In the genomic region with DNA sequence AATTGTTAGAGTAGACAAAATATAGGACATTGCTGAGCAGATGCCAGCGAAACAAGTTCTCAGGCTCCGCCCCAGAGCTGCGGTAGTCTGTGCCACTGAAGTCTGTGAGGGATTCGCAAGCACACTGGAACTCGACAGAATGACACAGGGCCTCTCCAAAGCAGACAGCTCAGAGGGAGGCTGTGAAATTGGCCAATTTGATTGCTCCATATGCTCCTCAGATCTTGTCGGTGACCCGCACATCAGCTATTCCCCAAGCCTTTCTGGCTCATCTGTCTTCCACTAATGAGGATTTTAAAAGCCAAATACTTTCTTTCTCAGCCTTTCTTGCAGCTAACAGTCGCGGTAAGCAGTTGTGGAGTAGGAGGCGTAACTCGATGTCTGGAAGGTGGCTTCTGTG, we compare ENCODE assay signal across 15 mouse cellular contexts.
DNase-seq lines count a peak whose midpoint lies in the region; ATAC-seq and TF ChIP-seq lines count a peak whose summit lies in the region.
"Had no signal": no experiment of that assay in that cellular context is flagged by ENCODE, and none has a peak within 500 bp of the region (broad histone marks: within the 10 kb centered on the region; RNA-seq: fewer than 3 reads in every experiment).

No protein-coding gene starts in this region.

- no peaks in the 10 kb centered on the region for H3K9me3 ChIP-seq in forebrain, postnatal 0 days (ENCODE audit: low read length)
- no peaks in the 10 kb centered on the region for H3K9me3 ChIP-seq in forebrain, embryonic 10.5 days
- no peaks in the 10 kb centered on the region for H3K9me3 ChIP-seq in hindbrain, embryonic 16.5 days (ENCODE audit: control insufficient read depth, low read length)
- no peaks in the 10 kb centered on the region for H3K9me3 ChIP-seq in intestine, embryonic 15.5 days
- no peaks in the 10 kb centered on the region for H3K9me3 ChIP-seq in kidney, embryonic 15.5 days (replicated peaks)
- H3K9me3 ChIP-seq: limb, embryonic 13.5 days had no signal

- WGBS in forebrain, postnatal 0 days: 65% methylated on average over 11 of the region's 11 CpGs
- 88% methylated on average over 11 of the region's 11 CpGs for WGBS in forebrain, embryonic 10.5 days
- 67% methylated on average over 11 of the region's 11 CpGs for WGBS in lung, adult 2 months
- 44% methylated on average over 11 of the region's 11 CpGs for WGBS in hindbrain, embryonic 16.5 days
- 73% methylated on average over 11 of the region's 11 CpGs for WGBS in intestine, embryonic 15.5 days
- 56% methylated on average over 11 of the region's 11 CpGs for WGBS in kidney, embryonic 15.5 days

- no peaks in the 10 kb centered on the region for H3K27me3 ChIP-seq in forebrain, postnatal 0 days (ENCODE audit: insufficient read depth, low read length)
- no peaks in the 10 kb centered on the region for H3K27me3 ChIP-seq in forebrain, embryonic 10.5 days (ENCODE audit: poor library complexity, severe bottlenecking)
- no peaks in the 10 kb centered on the region for H3K27me3 ChIP-seq in hindbrain, embryonic 16.5 days (replicated peaks; ENCODE audit: control insufficient read depth, insufficient read depth, low read length)
- no peaks in the 10 kb centered on the region for H3K27me3 ChIP-seq in intestine, embryonic 15.5 days (replicated peaks)
- H3K27me3 ChIP-seq in kidney, embryonic 15.5 days: no peaks in the 10 kb centered on the region
- H3K27me3 ChIP-seq: limb, embryonic 13.5 days had no signal

- no peak for TF ChIP-seq CTCF in forebrain, postnatal 0 days (IDR thresholded peaks at IDR 0.05; ENCODE audit: low read depth)
- TF ChIP-seq CTCF in lung, adult 2 months (IDR thresholded peaks at IDR 0.05; ENCODE audit: insufficient read depth, low read length): no peak

- no peaks in the 10 kb centered on the region for H3K36me3 ChIP-seq in forebrain, postnatal 0 days (ENCODE audit: insufficient read depth)
- H3K36me3 ChIP-seq in forebrain, embryonic 10.5 days (replicated peaks): no peaks in the 10 kb centered on the region
- no peaks in the 10 kb centered on the region for H3K36me3 ChIP-seq in hindbrain, embryonic 16.5 days (ENCODE audit: control insufficient read depth, insufficient read depth, low read length)
- H3K36me3 ChIP-seq in intestine, embryonic 15.5 days: no peaks in the 10 kb centered on the region
- H3K36me3 ChIP-seq in kidney, embryonic 15.5 days: no peaks in the 10 kb centered on the region
- H3K36me3 ChIP-seq: limb, embryonic 13.5 days had no signal

- H3K27ac ChIP-seq in forebrain, postnatal 0 days (ENCODE audit: low read depth, low read length): no peak overlapping the region
- H3K27ac ChIP-seq in forebrain, embryonic 10.5 days: no peak overlapping the region
- no peak overlapping the region for H3K27ac ChIP-seq in hindbrain, embryonic 16.5 days (ENCODE audit: low read depth, low read length)
- H3K27ac ChIP-seq in intestine, embryonic 15.5 days: no peak overlapping the region
- H3K27ac ChIP-seq in kidney, embryonic 15.5 days: no peak overlapping the region
- H3K27ac ChIP-seq: limb, embryonic 13.5 days had no signal

- peak; percentile 21 for DNase-seq in forebrain, postnatal 0 days
- no peak for DNase-seq in forebrain, embryonic 10.5 days (ENCODE audit: extremely low spot score, low spot score)
- peak; percentile 26 for DNase-seq in lung, postnatal 10 days
- DNase-seq in lung, adult 2 months: no peak
- peak; percentile 29 for DNase-seq in fibroblast of lung, adult 2 months (ENCODE audit: low read depth)
- DNase-seq: adrenal gland, postnatal 10 days; kidney, adult 2 months; kidney, postnatal 36 days; right cerebral cortex, adult 18-20 months; thymus, postnatal 36 days had no signal

- no peak overlapping the region for H3K9ac ChIP-seq in forebrain, postnatal 0 days
- no peak overlapping the region for H3K9ac ChIP-seq in hindbrain, embryonic 16.5 days (ENCODE audit: low read depth, low read length)
- no peak overlapping the region for H3K9ac ChIP-seq in intestine, embryonic 15.5 days
- no peak overlapping the region for H3K9ac ChIP-seq in kidney, embryonic 15.5 days
- H3K9ac ChIP-seq: limb, embryonic 13.5 days had no signal

- no peaks in the 10 kb centered on the region for H3K4me1 ChIP-seq in forebrain, postnatal 0 days (ENCODE audit: insufficient read depth)
- H3K4me1 ChIP-seq in forebrain, embryonic 10.5 days: no peaks in the 10 kb centered on the region
- no peaks in the 10 kb centered on the region for H3K4me1 ChIP-seq in lung, adult 2 months (ENCODE audit: control insufficient read depth, insufficient read depth, low read length)
- H3K4me1 ChIP-seq in hindbrain, embryonic 16.5 days (ENCODE audit: control insufficient read depth, insufficient read depth, low read depth, low read length): peaks cover 3% of the 10 kb centered on the region; the same call in 1 of the 2 replicates
- no peaks in the 10 kb centered on the region for H3K4me1 ChIP-seq in intestine, embryonic 15.5 days (replicated peaks)
- no peaks in the 10 kb centered on the region for H3K4me1 ChIP-seq in kidney, embryonic 15.5 days
- H3K4me1 ChIP-seq: limb, embryonic 13.5 days had no signal

- H3K4me3 ChIP-seq in forebrain, postnatal 0 days (ENCODE audit: low read depth, low read length): no peak overlapping the region
- no peak overlapping the region for H3K4me3 ChIP-seq in forebrain, embryonic 10.5 days
- H3K4me3 ChIP-seq in lung, adult 2 months (replicated peaks; ENCODE audit: extremely low read depth, low read depth, low read length): no peak overlapping the region
- no peak overlapping the region for H3K4me3 ChIP-seq in hindbrain, embryonic 16.5 days (ENCODE audit: low read length)
- H3K4me3 ChIP-seq in intestine, embryonic 15.5 days (replicated peaks): no peak overlapping the region
- no peak overlapping the region for H3K4me3 ChIP-seq in kidney, embryonic 15.5 days (replicated peaks)
- H3K4me3 ChIP-seq: limb, embryonic 13.5 days; myocyte had no signal

- no peak overlapping the region for H3K4me2 ChIP-seq in forebrain, postnatal 0 days (ENCODE audit: low read depth)
- peak overlapping the region; percentile 11; the same call in 1 of the 2 replicates for H3K4me2 ChIP-seq in hindbrain, embryonic 16.5 days (ENCODE audit: low read length)
- no peak overlapping the region for H3K4me2 ChIP-seq in intestine, embryonic 15.5 days (replicated peaks)
- no peak overlapping the region for H3K4me2 ChIP-seq in kidney, embryonic 15.5 days
- H3K4me2 ChIP-seq: limb, embryonic 13.5 days had no signal

- no peak for ATAC-seq in forebrain, postnatal 0 days
- ATAC-seq in hindbrain, embryonic 16.5 days: peak; percentile 76
- ATAC-seq in intestine, embryonic 15.5 days: no peak
- no peak for ATAC-seq in kidney, embryonic 15.5 days (replicated peaks; ENCODE audit: low FRiP score)

- no peak for TF ChIP-seq POLR2A in lung, adult 2 months (IDR thresholded peaks at IDR 0.05; ENCODE audit: borderline replicate concordance, extremely low read depth, low read depth, low read length)

Comparison
In these comparisons a context has a peak if more than half of its experiments do, and no peak if none do; other contexts are left out.
1. DNase-seq: peak in forebrain, postnatal 0 days (single experiment), lung, postnatal 10 days (single experiment) and fibroblast of lung, adult 2 months (single experiment); none in forebrain, embryonic 10.5 days (single experiment) and lung, adult 2 months (single experiment).